Mouse (Mus musculus) spleen, postnatal 4 days (tissue): ENCODE measurements around the gene Det1.

Source experiments
- DNase-seq, 2 experiments: peaks; one replicate each; pipeline ENCODE4 v3.0.0; 2022; ENCODE audit warnings: low spot score in 2 of 2

Det1 gene

GRCm38 (mm10) chr7:78846737-78847434 is at the start of gene Det1:
Det1 (minus strand) TSS chr7:78847263.
- DNase-seq, result peak; percentile 91 to 96

- peak; percentile 99 to 100 for DNase-seq
These were observed 48.7 kb upstream of the Det1 start, which contains the start of gene Aen for GRCm38 (mm10) chr7:78895653-78896333. Aen (plus strand) TSS chr7:78895854.

GRCm38 (mm10) chr7:78895021-78895652 is 48.1 kb upstream of the Det1 start:
- no peak for DNase-seq

GRCm38 (mm10) chr7:78893917-78894316 is 46.9 kb upstream of the Det1 start:
- no peak for DNase-seq

GRCm38 (mm10) chr7:78890641-78891040 is 43.6 kb upstream of the Det1 start:
- DNase-seq, result peak; percentile 84 to 97

- no peak for DNase-seq
These were observed 40.4 kb upstream of the Det1 start for GRCm38 (mm10) chr7:78887431-78887842.

GRCm38 (mm10) chr7:78886496-78886895 is 39.4 kb upstream of the Det1 start:
- no peak for DNase-seq

- no peak for DNase-seq
These were observed 38.3 kb upstream of the Det1 start for GRCm38 (mm10) chr7:78885404-78885803.

GRCm38 (mm10) chr7:78884139-78884538 is 37.1 kb upstream of the Det1 start:
- DNase-seq, result no peak

- no peak for DNase-seq
These were observed 36.6 kb upstream of the Det1 start for GRCm38 (mm10) chr7:78883726-78884060.

GRCm38 (mm10) chr7:78883016-78883725 is 36.1 kb upstream of the Det1 start:
- no peak for DNase-seq

- DNase-seq, result no peak
These were observed 35.4 kb upstream of the Det1 start for GRCm38 (mm10) chr7:78882469-78882837.

- no peak for DNase-seq
These were observed 34.8 kb upstream of the Det1 start for GRCm38 (mm10) chr7:78881607-78882468.

- no peak for DNase-seq
These were observed 25.8 kb upstream of the Det1 start for GRCm38 (mm10) chr7:78872831-78873230.

- no peak for DNase-seq
These were observed 25.3 kb upstream of the Det1 start for GRCm38 (mm10) chr7:78872366-78872765.

GRCm38 (mm10) chr7:78868731-78869130 is 21.7 kb upstream of the Det1 start:
- DNase-seq, result no peak

- DNase-seq, result no peak
These were observed 18.3 kb upstream of the Det1 start for GRCm38 (mm10) chr7:78865212-78865949.

- no peak for DNase-seq
These were observed 17.4 kb upstream of the Det1 start for GRCm38 (mm10) chr7:78864446-78864802.

GRCm38 (mm10) chr7:78863796-78864445 is 16.9 kb upstream of the Det1 start:
- no peak for DNase-seq

- DNase-seq, result no peak
These were observed 8.1 kb upstream of the Det1 start for GRCm38 (mm10) chr7:78855044-78855655.
